Mouse (Mus musculus) neural tube, embryonic 11.5 days (tissue): ENCODE measurements around the gene Il17rd. TPM values are rescaled to one million over a fixed set of nuclear protein-coding genes. Genes with fewer than 3 reads are reported as not detected.

ENCODE experiments used
- ATAC-seq: fragments of 200-750 bp; cut with Nextera tagmentation; 2 replicates; pipeline ENCODE4 v1.8.0; 2017; ENCODE audit warnings: moderate number of reproducible peaks, mild to moderate bottlenecking, moderate TSS enrichment, moderate library complexity; ENCODE audit not compliant: insufficient read depth, low FRiP score, low TSS enrichment
- DNase-seq: peaks from one replicate; pipeline ENCODE4 v3.0.0-alpha.2; 2015; ENCODE audit warnings: low spot score
- H3K27ac ChIP-seq: fragments of 300-500 bp; sonication (generic); 2 replicates; pipeline ENCODE4 v1.5.1; 2014; ENCODE audit warnings: low read depth, mild to moderate bottlenecking, low read length
- H3K27me3 ChIP-seq: fragments of 300-500 bp; sonication (generic); 2 replicates; pipeline ENCODE4 v1.6.1; 2014; ENCODE audit warnings: mild to moderate bottlenecking, low read length, mixed read lengths; ENCODE audit not compliant: control insufficient read depth, insufficient read depth
- H3K36me3 ChIP-seq: fragments of 300-500 bp; sonication (generic); 2 replicates; pipeline ENCODE4 v1.6.1; 2014; ENCODE audit warnings: mild to moderate bottlenecking, low read length, moderate library complexity, mixed read lengths; ENCODE audit not compliant: control insufficient read depth, insufficient read depth
- H3K4me1 ChIP-seq: fragments of 300-500 bp; sonication (generic); 2 replicates; pipeline ENCODE4 v1.6.1; 2014; ENCODE audit warnings: low read length, mixed read lengths; ENCODE audit not compliant: control insufficient read depth, insufficient read depth
- H3K4me2 ChIP-seq: fragments of 300-500 bp; sonication (generic); 2 replicates; pipeline ENCODE4 v1.6.1; 2014; ENCODE audit warnings: low read depth, mild to moderate bottlenecking, moderate library complexity
- H3K4me3 ChIP-seq: fragments of 300-500 bp; sonication (generic); 2 replicates; pipeline ENCODE4 v1.5.1; 2014; ENCODE audit warnings: low read depth, low read length
- H3K9ac ChIP-seq: fragments of 300-500 bp; sonication (generic); 2 replicates; pipeline ENCODE4 v1.6.1; 2014; ENCODE audit warnings: mild to moderate bottlenecking, low read length
- H3K9me3 ChIP-seq: fragments of 300-500 bp; sonication (generic); 2 replicates; pipeline ENCODE4 v1.6.1; 2016; ENCODE audit warnings: low read length; ENCODE audit not compliant: control insufficient read depth
- WGBS: fragments of 180-500 bp; shearing (Covaris S2); extraction: QIAGEN DNeasy Blood & Tissue Kit; methylation state at CpG from one replicate; pipeline ENCODE4 v1.1.7; 2014; 5-methylcytosine and 5-hydroxymethylcytosine counted together
- polyA plus RNA-seq: library from polyadenylated mRNA; unstranded; fragments of >200 nt; fragmentation: Nextera tagmentation; extraction: Ambion mirVana; gene quantifications from 2 replicates; pipeline ENCODE4 v1.2.1, GENCODE M21; 2014

Gene Il17rd
- polyA plus RNA-seq, 1 experiment from 2014 or later, result 4.1 TPM

DNA sequence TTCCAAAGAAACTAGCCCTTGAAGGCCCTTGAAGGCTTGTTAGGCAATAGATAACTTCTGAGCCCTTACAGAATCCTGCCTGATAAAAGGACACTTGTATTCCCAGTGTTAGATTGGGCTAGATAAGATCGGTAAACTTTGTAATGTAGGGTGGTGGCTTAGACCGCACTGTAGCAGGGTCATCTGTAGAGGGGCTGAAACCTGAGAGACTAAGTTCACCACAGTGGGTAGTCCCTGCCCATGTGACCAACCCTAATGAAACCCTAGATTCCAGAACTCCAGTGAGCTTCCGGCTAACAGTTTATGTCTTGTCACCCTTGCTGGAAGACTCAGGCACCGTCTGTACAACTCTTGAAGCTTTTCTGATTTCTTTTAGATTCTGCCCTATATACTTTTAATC lies 25.1 kb upstream of the Il17rd start:
- Histone ChIP-seq H3K36me3 (no peaks in the 10 kb centered on the region), H3K4me1 (no peaks in the 10 kb centered on the region), H3K27ac (no peak overlapping the region), H3K27me3 (no peaks in the 10 kb centered on the region), H3K4me3 (no peak overlapping the region), H3K9ac (no peak overlapping the region), H3K4me2 (no peak overlapping the region), H3K9me3 (no peaks in the 10 kb centered on the region)
- no peak for ATAC-seq
- DNase-seq, result no peak
- 70% methylated on average over 4 of the region's 4 CpGs for WGBS

DNA sequence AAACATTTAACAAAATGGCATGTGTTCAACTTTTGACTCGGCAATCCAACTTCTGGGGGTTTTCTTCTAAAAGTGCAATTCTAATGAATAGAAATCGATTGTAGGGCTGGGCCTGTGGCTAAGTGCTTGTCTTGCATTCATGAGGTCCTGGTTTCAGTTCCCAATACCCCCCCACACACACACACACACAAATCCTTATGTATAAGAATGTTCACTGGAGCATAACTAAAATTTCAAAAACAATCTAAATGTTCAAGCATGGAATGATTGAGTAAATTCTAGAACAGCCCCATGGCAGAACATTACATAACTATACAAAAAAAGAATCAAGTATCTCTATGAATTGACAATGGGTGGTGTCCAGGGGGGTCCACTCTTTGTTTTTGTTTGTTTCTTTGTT lies 20.8 kb upstream of the Il17rd start:
- no peak for DNase-seq
- Histone ChIP-seq H3K27ac (no peak overlapping the region), H3K36me3 (no peaks in the 10 kb centered on the region), H3K9me3 (no peaks in the 10 kb centered on the region), H3K27me3 (no peaks in the 10 kb centered on the region), H3K4me3 (no peak overlapping the region), H3K4me1 (no peaks in the 10 kb centered on the region), H3K9ac (no peak overlapping the region), H3K4me2 (no peak overlapping the region)
- ATAC-seq, result no peak
- WGBS, result 93% methylated on average over 2 of the region's 2 CpGs

DNA sequence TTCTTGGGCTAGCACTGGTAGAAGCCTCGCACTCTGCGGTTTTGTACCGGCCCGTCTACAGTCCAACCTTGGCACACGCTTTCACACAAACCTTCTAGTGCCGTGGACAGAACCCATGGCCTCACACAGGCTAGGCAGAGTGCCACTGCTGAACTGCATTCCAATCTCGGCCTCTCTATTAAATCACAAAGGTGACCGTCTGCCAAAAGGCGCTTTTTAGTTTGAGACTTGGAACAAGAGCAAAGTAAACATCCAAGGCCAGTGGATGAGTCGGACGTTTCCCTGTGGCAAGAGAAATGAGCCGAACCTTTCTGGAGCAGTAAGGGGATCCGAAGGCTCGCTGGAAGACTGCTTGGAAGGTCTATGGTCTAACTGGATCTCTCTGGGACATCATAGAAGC lies 18.9 kb upstream of the Il17rd start:
- no peak overlapping the region for H3K4me2 ChIP-seq
- no peaks in the 10 kb centered on the region for H3K4me1 ChIP-seq
- no peaks in the 10 kb centered on the region for H3K36me3 ChIP-seq
- H3K4me3 ChIP-seq, result no peak overlapping the region
- no peak overlapping the region for H3K27ac ChIP-seq
- WGBS, result 92% methylated on average over 14 of the region's 14 CpGs
- no peak for ATAC-seq
- no peak overlapping the region for H3K9ac ChIP-seq
- DNase-seq, result no peak
- H3K9me3 ChIP-seq, result no peaks in the 10 kb centered on the region
- no peaks in the 10 kb centered on the region for H3K27me3 ChIP-seq

- Histone ChIP-seq H3K36me3 (no peaks in the 10 kb centered on the region), H3K9ac (no peak overlapping the region), H3K27me3 (no peaks in the 10 kb centered on the region), H3K4me3 (no peak overlapping the region), H3K4me2 (no peak overlapping the region), H3K9me3 (no peaks in the 10 kb centered on the region), H3K27ac (no peak overlapping the region), H3K4me1 (no peaks in the 10 kb centered on the region)
- DNase-seq (peak; percentile 68), ATAC-seq (no peak)
- 48% methylated on average over 11 of the region's 11 CpGs for WGBS
These were observed 15.9 kb upstream of the Il17rd start for GRCm38 (mm10) chr14:27022876-27023275.

DNA sequence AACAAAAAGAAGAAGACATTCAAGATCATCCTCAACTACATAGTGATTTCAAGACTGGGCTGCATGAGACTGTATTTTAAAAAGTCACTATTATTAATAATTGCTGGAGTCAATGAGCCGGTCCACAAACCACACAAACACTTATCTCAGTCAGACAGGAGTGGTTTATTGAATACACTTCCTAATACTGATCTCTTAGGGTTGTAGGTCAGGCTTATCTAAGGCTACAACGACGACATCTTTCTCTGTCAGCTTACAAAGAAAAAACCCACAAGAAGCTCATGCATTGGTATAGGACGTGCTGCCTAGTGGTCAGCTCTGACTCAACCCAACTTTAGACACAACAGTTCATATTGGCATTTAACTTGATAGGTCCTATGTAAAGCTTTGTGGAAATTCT lies 14.1 kb upstream of the Il17rd start:
- H3K4me3 ChIP-seq, result no peak overlapping the region
- no peak overlapping the region for H3K9ac ChIP-seq
- no peaks in the 10 kb centered on the region for H3K9me3 ChIP-seq
- no peak for DNase-seq
- no peak for ATAC-seq
- no peaks in the 10 kb centered on the region for H3K27me3 ChIP-seq
- no peaks in the 10 kb centered on the region for H3K4me1 ChIP-seq
- no peaks in the 10 kb centered on the region for H3K36me3 ChIP-seq
- 87% methylated on average over 4 of the region's 4 CpGs for WGBS
- no peak overlapping the region for H3K4me2 ChIP-seq
- H3K27ac ChIP-seq, result no peak overlapping the region

GRCm38 (mm10) chr14:27029771-27030173 lies 9.0 kb upstream of the Il17rd start:
- peak overlapping the region; percentile 32; the same call in 1 of the 2 replicates for H3K9ac ChIP-seq
- 4% methylated on average over 15 of the region's 15 CpGs for WGBS
- no peaks in the 10 kb centered on the region for H3K4me1 ChIP-seq
- no peaks in the 10 kb centered on the region for H3K27me3 ChIP-seq
- H3K36me3 ChIP-seq, result no peaks in the 10 kb centered on the region
- ATAC-seq (no peak), DNase-seq (peak; percentile 74)
- no peak overlapping the region for H3K4me2 ChIP-seq
- no peak overlapping the region for H3K4me3 ChIP-seq
- no peaks in the 10 kb centered on the region for H3K9me3 ChIP-seq
- no peak overlapping the region for H3K27ac ChIP-seq

- WGBS, result 16% methylated on average over 4 of the region's 4 CpGs
- no peak for ATAC-seq
- H3K36me3 ChIP-seq, result no peaks in the 10 kb centered on the region
These were observed 7.6 kb upstream of the Il17rd start for GRCm38 (mm10) chr14:27031142-27031541.

DNA sequence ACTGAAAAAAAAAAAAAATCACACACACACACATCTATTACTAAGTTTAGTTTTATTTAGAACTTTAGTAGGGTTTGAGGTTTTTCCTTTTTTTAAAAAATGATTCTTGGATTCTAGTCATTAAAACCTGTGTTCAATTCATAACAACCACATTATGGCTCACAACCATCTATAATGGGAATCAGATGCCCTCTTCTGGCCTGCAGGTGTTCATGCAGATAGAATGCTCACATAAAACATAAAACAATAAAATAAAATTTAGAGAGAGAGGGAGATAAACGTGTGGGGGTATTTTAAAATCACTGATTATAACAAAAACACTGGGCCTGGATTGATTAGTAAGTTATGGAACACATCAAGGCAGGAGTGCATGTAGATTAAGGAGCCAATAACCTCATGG lies 1.2 kb upstream of the Il17rd start:
- no peak for DNase-seq
- no peak for ATAC-seq

More at GRCm38 (mm10) chr14:27031142-27031541, 7.6 kb upstream of the Il17rd start:
- Histone ChIP-seq H3K4me3 (no peak overlapping the region), H3K9me3 (no peaks in the 10 kb centered on the region), H3K4me2 (no peak overlapping the region), H3K27me3 (no peaks in the 10 kb centered on the region), H3K4me1 (no peaks in the 10 kb centered on the region), H3K27ac (no peak overlapping the region), H3K9ac (no peak overlapping the region)
- peak; percentile 79 for DNase-seq

GRCm38 (mm10) chr14:27039281-27040248 lies 824 bp downstream of the Il17rd start:
- under 1% methylated on average over 41 of the region's 59 CpGs for WGBS
- H3K4me3 ChIP-seq, result peak overlapping the region; percentile 68
- peak overlapping the region; percentile 66 for H3K9ac ChIP-seq
- H3K9me3 ChIP-seq, result no peaks in the 10 kb centered on the region
- ATAC-seq (peak; percentile 66), DNase-seq (peak; percentile 63)
- H3K4me2 ChIP-seq, result peak overlapping the region; percentile 67
- 0 out of 2 replicates have a peak, but pooled peaks cover 2% of the 10 kb centered on the region for H3K27me3 ChIP-seq
- H3K36me3 ChIP-seq, result no peaks in the 10 kb centered on the region
- H3K27ac ChIP-seq, result peak overlapping the region; percentile 24; the same call in 1 of the 2 replicates
- peaks cover 15% of the 10 kb centered on the region for H3K4me1 ChIP-seq

More for the DNA sequence above, 1.2 kb upstream of the Il17rd start:
- no peaks in the 10 kb centered on the region for H3K36me3 ChIP-seq
- H3K27ac ChIP-seq, result no peak overlapping the region
- H3K9ac ChIP-seq, result no peak overlapping the region
- peaks cover 3% of the 10 kb centered on the region; the same call in 1 of the 2 replicates for H3K4me1 ChIP-seq
- H3K4me3 ChIP-seq, result no peak overlapping the region
- H3K27me3 ChIP-seq, result 0 out of 2 replicates have a peak, but pooled peaks cover 2% of the 10 kb centered on the region
- WGBS, result 67% methylated on average over 1 of the region's 1 CpGs
- H3K9me3 ChIP-seq, result no peaks in the 10 kb centered on the region
- no peak overlapping the region for H3K4me2 ChIP-seq
